Mouse (Mus musculus) intestine, embryonic 14.5 days (tissue): ENCODE results near the gene Xylt2. TPM values are rescaled to one million over a fixed set of nuclear protein-coding genes. Genes with fewer than 3 reads are reported as not detected.

Source experiments
- ATAC-seq: fragments of 200-750 bp; cut with Nextera tagmentation; replicated peaks from 2 replicates; pipeline ENCODE4 v1.8.0; 2017; ENCODE audit warnings: low read depth, moderate number of reproducible peaks, moderate TSS enrichment, moderate library complexity; ENCODE audit not compliant: low FRiP score, low TSS enrichment
- DNase-seq: peaks from one replicate; pipeline ENCODE4 v3.0.0-alpha.2; 2018; ENCODE audit warnings: low spot score
- H3K27ac ChIP-seq: fragments of 300-500 bp; sonication (generic); 2 replicates; pipeline ENCODE4 v1.5.1; 2014; ENCODE audit warnings: low read depth, mild to moderate bottlenecking, control low read depth
- H3K27me3 ChIP-seq: fragments of 300-500 bp; sonication (generic); replicated peaks from 2 replicates; pipeline ENCODE4 v1.6.1; 2014; ENCODE audit warnings: low read length, control low read depth; ENCODE audit not compliant: control insufficient read depth, insufficient read depth
- H3K36me3 ChIP-seq: fragments of 300-500 bp; sonication (generic); 2 replicates; pipeline ENCODE4 v1.6.1; 2014; ENCODE audit warnings: low read length, control low read depth; ENCODE audit not compliant: control insufficient read depth, insufficient read depth
- H3K4me1 ChIP-seq: fragments of 300-500 bp; sonication (generic); replicated peaks from 2 replicates; pipeline ENCODE4 v1.6.1; 2014; ENCODE audit warnings: low read length, control low read depth, mixed read lengths; ENCODE audit not compliant: control insufficient read depth, insufficient read depth
- H3K4me2 ChIP-seq: fragments of 300-500 bp; sonication (generic); 2 replicates; pipeline ENCODE4 v1.6.1; 2014; ENCODE audit warnings: low read length
- H3K4me3 ChIP-seq: fragments of 300-500 bp; sonication (generic); 2 replicates; pipeline ENCODE4 v1.5.1; 2014; ENCODE audit warnings: low read depth, low read length, control low read depth, mixed read lengths
- H3K9ac ChIP-seq: fragments of 300-500 bp; sonication (generic); 2 replicates; pipeline ENCODE4 v1.6.1; 2014; ENCODE audit warnings: mild to moderate bottlenecking, low read length
- H3K9me3 ChIP-seq: fragments of 300-500 bp; sonication (generic); 2 replicates; pipeline ENCODE4 v1.6.1; 2016; ENCODE audit warnings: low read length, control low read depth; ENCODE audit not compliant: control insufficient read depth
- WGBS: fragments of 180-500 bp; shearing (Covaris S2); extraction: QIAGEN DNeasy Blood & Tissue Kit; methylation state at CpG from one replicate; pipeline ENCODE4 v1.1.7; 2014; 5-methylcytosine and 5-hydroxymethylcytosine counted together
- polyA plus RNA-seq: library from polyadenylated mRNA; unstranded; fragments of >200 nt; fragmentation: Nextera tagmentation; extraction: Ambion mirVana; gene quantifications from 2 replicates; pipeline ENCODE4 v1.2.1, GENCODE M21; 2014

The Xylt2 gene
- polyA plus RNA-seq, 1 experiment from 2014 or later = 21.1 TPM

- no peak overlapping the region for H3K9ac ChIP-seq
- H3K27me3 ChIP-seq = no peaks in the 10 kb centered on the region
- H3K4me2 ChIP-seq = no peak overlapping the region
- DNase-seq = no peak
- H3K27ac ChIP-seq = no peak overlapping the region
- no peaks in the 10 kb centered on the region for H3K4me1 ChIP-seq
- no peak for ATAC-seq
- H3K9me3 ChIP-seq = no peaks in the 10 kb centered on the region
- no peak overlapping the region for H3K4me3 ChIP-seq
- H3K36me3 ChIP-seq = no peaks in the 10 kb centered on the region
- 83% methylated on average over 6 of the region's 6 CpGs for WGBS
Measured at GRCm38 (mm10) chr11:94687178-94687577, 9.9 kb upstream of the Xylt2 start.

GRCm38 (mm10) chr11:94682427-94682826, 5.1 kb upstream of the Xylt2 start:
- H3K27me3 ChIP-seq = no peaks in the 10 kb centered on the region
- H3K27ac ChIP-seq = no peak overlapping the region
- H3K9ac ChIP-seq = no peak overlapping the region
- ATAC-seq (no peak), DNase-seq (no peak)
- H3K4me2 ChIP-seq = no peak overlapping the region
- no peak overlapping the region for H3K4me3 ChIP-seq
- H3K9me3 ChIP-seq = no peaks in the 10 kb centered on the region
- no peaks in the 10 kb centered on the region for H3K36me3 ChIP-seq
- 85% methylated on average over 7 of the region's 7 CpGs for WGBS
- peaks cover 4% of the 10 kb centered on the region; the same call in 1 of the 2 replicates for H3K4me1 ChIP-seq

- ATAC-seq = no peak
- peaks cover 4% of the 10 kb centered on the region for H3K4me1 ChIP-seq
- H3K27ac ChIP-seq = no peak overlapping the region
- WGBS = 78% methylated on average over 4 of the region's 4 CpGs
- H3K4me3 ChIP-seq = no peak overlapping the region
- no peak for DNase-seq
- H3K4me2 ChIP-seq = no peak overlapping the region
- H3K9me3 ChIP-seq = no peaks in the 10 kb centered on the region
- H3K9ac ChIP-seq = no peak overlapping the region
- no peaks in the 10 kb centered on the region for H3K36me3 ChIP-seq
- no peaks in the 10 kb centered on the region for H3K27me3 ChIP-seq
Measured at GRCm38 (mm10) chr11:94681640-94682039, 4.3 kb upstream of the Xylt2 start.

- no peak overlapping the region for H3K4me2 ChIP-seq
- peaks cover 14% of the 10 kb centered on the region for H3K4me1 ChIP-seq
- DNase-seq (no peak), ATAC-seq (no peak)
- H3K4me3 ChIP-seq = no peak overlapping the region
- no peaks in the 10 kb centered on the region for H3K36me3 ChIP-seq
- H3K9me3 ChIP-seq = no peaks in the 10 kb centered on the region
- no peak overlapping the region for H3K9ac ChIP-seq
- H3K27me3 ChIP-seq = no peaks in the 10 kb centered on the region
- H3K27ac ChIP-seq = no peak overlapping the region
Measured at GRCm38 (mm10) chr11:94680639-94681038, 3.3 kb upstream of the Xylt2 start.

- Histone ChIP-seq H3K27ac (0 out of 2 replicates have a peak overlapping the region, but pooled peaks have one; percentile 16), H3K4me3 (peak overlapping the region; percentile 92), H3K4me2 (peak overlapping the region; percentile 68), H3K4me1 (peaks cover 29% of the 10 kb centered on the region), H3K36me3 (no peaks in the 10 kb centered on the region), H3K9me3 (no peaks in the 10 kb centered on the region), H3K27me3 (no peaks in the 10 kb centered on the region), H3K9ac (peak overlapping the region; percentile 93)
- no peak for DNase-seq
- ATAC-seq = no peak
- 32% methylated on average over 15 of the region's 15 CpGs for WGBS
Measured at GRCm38 (mm10) chr11:94677607-94678145, 361 bp upstream of the Xylt2 start.

- peaks cover 29% of the 10 kb centered on the region for H3K4me1 ChIP-seq
- peak overlapping the region; percentile 92 for H3K4me3 ChIP-seq
Measured at GRCm38 (mm10) chr11:94676308-94676707, 1.0 kb downstream of the Xylt2 start.

GRCm38 (mm10) chr11:94675446-94675845, 1.9 kb downstream of the Xylt2 start:
- DNase-seq = no peak
- 80% methylated on average over 5 of the region's 5 CpGs for WGBS
- Histone ChIP-seq H3K27ac (no peak overlapping the region), H3K9me3 (no peaks in the 10 kb centered on the region), H3K27me3 (no peaks in the 10 kb centered on the region), H3K36me3 (peaks cover 4% of the 10 kb centered on the region; the same call in 1 of the 2 replicates), H3K4me2 (peak overlapping the region; percentile 68; the same call in 1 of the 2 replicates), H3K9ac (no peak overlapping the region), H3K4me1 (peaks cover 29% of the 10 kb centered on the region), H3K4me3 (0 out of 2 replicates have a peak overlapping the region, but pooled peaks have one; percentile 92)
- no peak for ATAC-seq

More at GRCm38 (mm10) chr11:94676308-94676707, 1.0 kb downstream of the Xylt2 start:
- H3K27ac ChIP-seq = peak overlapping the region; percentile 84; the same call in 1 of the 2 replicates
- ATAC-seq (no peak), DNase-seq (no peak)
- H3K4me2 ChIP-seq = peak overlapping the region; percentile 68
- 35% methylated on average over 4 of the region's 4 CpGs for WGBS
- H3K9me3 ChIP-seq = no peaks in the 10 kb centered on the region
- no peaks in the 10 kb centered on the region for H3K36me3 ChIP-seq
- H3K27me3 ChIP-seq = no peaks in the 10 kb centered on the region
- peak overlapping the region; percentile 93 for H3K9ac ChIP-seq

GRCm38 (mm10) chr11:94674984-94675383, 2.3 kb downstream of the Xylt2 start:
- H3K9ac ChIP-seq = no peak overlapping the region
- ATAC-seq (no peak), DNase-seq (no peak)
- H3K9me3 ChIP-seq = no peaks in the 10 kb centered on the region
- no peaks in the 10 kb centered on the region for H3K27me3 ChIP-seq
- 78% methylated on average over 5 of the region's 5 CpGs for WGBS
- H3K36me3 ChIP-seq = peaks cover 9% of the 10 kb centered on the region
- H3K4me1 ChIP-seq = peaks cover 29% of the 10 kb centered on the region
- no peak overlapping the region for H3K27ac ChIP-seq
- H3K4me2 ChIP-seq = no peak overlapping the region
- H3K4me3 ChIP-seq = no peak overlapping the region

GRCm38 (mm10) chr11:94665281-94665680, 12.0 kb downstream of the Xylt2 start:
- Histone ChIP-seq H3K4me1 (no peaks in the 10 kb centered on the region), H3K4me2 (no peak overlapping the region), H3K36me3 (peaks cover 91% of the 10 kb centered on the region), H3K9ac (no peak overlapping the region), H3K9me3 (no peaks in the 10 kb centered on the region), H3K27me3 (no peaks in the 10 kb centered on the region), H3K27ac (no peak overlapping the region), H3K4me3 (no peak overlapping the region)
- 88% methylated on average over 6 of the region's 6 CpGs for WGBS
- DNase-seq (no peak), ATAC-seq (no peak)
